Mouse (Mus musculus): ENCODE measurements around the gene Mylpf. TPM values are rescaled to one million over a fixed set of nuclear protein-coding genes. Genes with fewer than 3 reads are reported as not detected.
A peak's percentile ranks its signal among the peaks of the same experiment; 100 is the strongest.

Mylpf gene
- total and polyA plus RNA-seq, 3 experiments, result 0.94 to 2.8 TPM; not detected in 1

- ATAC-seq (ENCODE audit: extremely low read depth, insufficient number of reproducible peaks, low FRiP score, poor library complexity, severe bottlenecking) (no peak), DNase-seq (ENCODE audit: low spot score) (no peak)
- H3K36me3 ChIP-seq (replicated peaks), result peaks cover 53% of the 10 kb centered on the region
- TF ChIP-seq GATA2 (IDR thresholded peaks at IDR 0.05; ENCODE audit: borderline replicate concordance, low read depth, low read length), result no peak
- no peak for TF ChIP-seq CTCF (IDR thresholded peaks at IDR 0.05; ENCODE audit: low read depth, low read length)
- TF ChIP-seq TAL1 (conservative IDR thresholded peaks at IDR 0.05; ENCODE audit: low read depth, low read length), result no peak
- no peak for TF ChIP-seq POLR2AphosphoS5 (IDR thresholded peaks at IDR 0.05; ENCODE audit: insufficient replicate concordance, low read depth, low read length)
- TF ChIP-seq GATA1 (IDR thresholded peaks at IDR 0.05; ENCODE audit: borderline replicate concordance, low read length), result no peak
- H3K9me3 ChIP-seq (replicated peaks), result no peaks in the 10 kb centered on the region
- H3K27me3 ChIP-seq (ENCODE audit: insufficient read depth, low read length), result no peaks in the 10 kb centered on the region
- H3K4me1 ChIP-seq (ENCODE audit: insufficient read depth, low read depth, low read length), result peaks cover 76% of the 10 kb centered on the region
- H3K4me3 ChIP-seq (ENCODE audit: low read depth, low read length), result no peak overlapping the region
These were observed 21.3 kb upstream of the Mylpf start for GRCm38 (mm10) chr7:127187351-127187750.

- ATAC-seq (ENCODE audit: extremely low read depth, insufficient number of reproducible peaks, low FRiP score, poor library complexity, severe bottlenecking), result no peak
- TF ChIP-seq GATA2 (IDR thresholded peaks at IDR 0.05; ENCODE audit: borderline replicate concordance, low read depth, low read length) (no peak), TAL1 (conservative IDR thresholded peaks at IDR 0.05; ENCODE audit: low read depth, low read length) (no peak), GATA1 (IDR thresholded peaks at IDR 0.05; ENCODE audit: borderline replicate concordance, low read length) (no peak), POLR2AphosphoS5 (IDR thresholded peaks at IDR 0.05; ENCODE audit: insufficient replicate concordance, low read depth, low read length) (no peak), CTCF (IDR thresholded peaks at IDR 0.05; ENCODE audit: low read depth, low read length) (no peak)
- no peaks in the 10 kb centered on the region for H3K9me3 ChIP-seq (replicated peaks)
- no peaks in the 10 kb centered on the region for H3K27me3 ChIP-seq (ENCODE audit: insufficient read depth, low read length)
- H3K4me3 ChIP-seq (ENCODE audit: low read depth, low read length), result no peak overlapping the region
- peaks cover 75% of the 10 kb centered on the region for H3K4me1 ChIP-seq (ENCODE audit: insufficient read depth, low read depth, low read length)
- no peak for DNase-seq (ENCODE audit: low spot score)
- H3K36me3 ChIP-seq (replicated peaks), result peaks cover 65% of the 10 kb centered on the region
These were observed 20.1 kb upstream of the Mylpf start for GRCm38 (mm10) chr7:127188305-127189276.

- Histone ChIP-seq H3K36me3 (replicated peaks) (peaks cover 80% of the 10 kb centered on the region), H3K4me1 (ENCODE audit: insufficient read depth, low read depth, low read length) (peaks cover 70% of the 10 kb centered on the region), H3K27me3 (ENCODE audit: insufficient read depth, low read length) (no peaks in the 10 kb centered on the region), H3K4me3 (ENCODE audit: low read depth, low read length) (no peak overlapping the region), H3K9me3 (replicated peaks) (no peaks in the 10 kb centered on the region)
- ATAC-seq (ENCODE audit: extremely low read depth, insufficient number of reproducible peaks, low FRiP score, poor library complexity, severe bottlenecking) (no peak), DNase-seq (ENCODE audit: low spot score) (no peak)
- TF ChIP-seq CTCF (IDR thresholded peaks at IDR 0.05; ENCODE audit: low read depth, low read length) (no peak), TAL1 (conservative IDR thresholded peaks at IDR 0.05; ENCODE audit: low read depth, low read length) (no peak), GATA1 (IDR thresholded peaks at IDR 0.05; ENCODE audit: borderline replicate concordance, low read length) (no peak), POLR2AphosphoS5 (IDR thresholded peaks at IDR 0.05; ENCODE audit: insufficient replicate concordance, low read depth, low read length) (no peak), GATA2 (IDR thresholded peaks at IDR 0.05; ENCODE audit: borderline replicate concordance, low read depth, low read length) (no peak)
These were observed 18.0 kb upstream of the Mylpf start for GRCm38 (mm10) chr7:127190672-127191071.

DNA sequence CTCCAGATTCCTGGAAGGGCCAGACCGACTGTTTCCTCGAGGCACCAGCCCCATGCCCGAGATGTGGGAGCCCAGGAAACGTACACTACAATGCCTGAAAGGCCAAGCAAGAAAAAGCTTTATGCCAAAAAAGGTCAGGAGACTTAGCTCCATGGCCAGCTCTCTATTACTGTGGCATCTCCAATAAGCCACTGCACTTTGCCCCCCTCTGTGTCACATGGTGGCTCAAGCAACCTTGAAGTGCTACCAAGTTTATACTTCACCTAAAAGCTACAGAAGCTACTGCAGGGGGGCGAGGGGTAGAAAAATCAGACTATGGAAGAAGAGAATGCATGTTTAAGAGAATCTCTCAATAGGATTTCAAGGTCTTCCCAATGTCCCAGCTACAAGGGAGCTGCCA, 15.7 kb upstream of the Mylpf start:
- TF ChIP-seq GATA2 (IDR thresholded peaks at IDR 0.05; ENCODE audit: borderline replicate concordance, low read depth, low read length) (no peak), TAL1 (conservative IDR thresholded peaks at IDR 0.05; ENCODE audit: low read depth, low read length) (no peak), POLR2AphosphoS5 (IDR thresholded peaks at IDR 0.05; ENCODE audit: insufficient replicate concordance, low read depth, low read length) (no peak), CTCF (IDR thresholded peaks at IDR 0.05; ENCODE audit: low read depth, low read length) (no peak), GATA1 (IDR thresholded peaks at IDR 0.05; ENCODE audit: borderline replicate concordance, low read length) (no peak)
- no peak for ATAC-seq (ENCODE audit: extremely low read depth, insufficient number of reproducible peaks, low FRiP score, poor library complexity, severe bottlenecking)
- peaks cover 73% of the 10 kb centered on the region for H3K4me1 ChIP-seq (ENCODE audit: insufficient read depth, low read depth, low read length)

DNA sequence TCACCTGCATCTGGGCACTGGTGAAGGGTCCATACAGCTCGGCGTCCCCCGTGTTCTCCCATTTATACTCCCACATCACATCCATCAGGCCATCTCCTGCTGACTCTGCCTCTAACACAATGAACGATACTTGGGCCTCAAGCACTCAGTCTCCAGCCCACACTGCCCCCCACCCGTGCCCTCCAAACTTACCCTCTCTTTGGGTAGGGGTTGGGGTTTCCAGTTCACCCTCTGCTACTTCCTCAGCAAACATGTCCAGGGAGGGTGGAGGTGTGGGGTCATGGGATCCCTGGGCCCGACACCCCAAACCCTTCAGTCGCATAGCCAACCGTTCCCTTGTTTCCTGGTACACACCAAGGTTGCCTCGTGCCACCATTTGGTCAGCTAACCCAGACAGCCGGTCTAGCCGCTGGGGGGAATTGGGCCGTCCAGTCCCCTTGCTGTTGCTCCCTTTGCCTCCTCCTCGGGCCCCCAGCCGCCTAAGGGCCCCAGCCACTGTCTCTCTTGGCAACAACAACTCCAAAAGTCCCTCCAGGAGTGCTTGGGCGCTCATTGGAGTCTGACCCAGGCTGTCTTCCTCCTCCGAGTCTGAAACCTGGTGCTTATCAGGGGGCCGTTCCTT, 14.6 kb upstream of the Mylpf start:
- ATAC-seq (ENCODE audit: extremely low read depth, insufficient number of reproducible peaks, low FRiP score, poor library complexity, severe bottlenecking) (no peak), DNase-seq (ENCODE audit: low spot score) (no peak)
- Histone ChIP-seq H3K4me1 (ENCODE audit: insufficient read depth, low read depth, low read length) (peaks cover 73% of the 10 kb centered on the region), H3K4me3 (ENCODE audit: low read depth, low read length) (peak overlapping the region; percentile 75; the same call in 1 of the 2 replicates), H3K9me3 (replicated peaks) (no peaks in the 10 kb centered on the region), H3K36me3 (replicated peaks) (peaks cover 87% of the 10 kb centered on the region), H3K27me3 (ENCODE audit: insufficient read depth, low read length) (no peaks in the 10 kb centered on the region)
- no peak for TF ChIP-seq GATA2 (IDR thresholded peaks at IDR 0.05; ENCODE audit: borderline replicate concordance, low read depth, low read length)
- TF ChIP-seq TAL1 (conservative IDR thresholded peaks at IDR 0.05; ENCODE audit: low read depth, low read length), result no peak
- no peak for TF ChIP-seq POLR2AphosphoS5 (IDR thresholded peaks at IDR 0.05; ENCODE audit: insufficient replicate concordance, low read depth, low read length)
- TF ChIP-seq CTCF (IDR thresholded peaks at IDR 0.05; ENCODE audit: low read depth, low read length), result no peak
- no peak for TF ChIP-seq GATA1 (IDR thresholded peaks at IDR 0.05; ENCODE audit: borderline replicate concordance, low read length)

More for the DNA sequence above, 15.7 kb upstream of the Mylpf start:
- H3K4me3 ChIP-seq (ENCODE audit: low read depth, low read length), result no peak overlapping the region
- no peak for DNase-seq (ENCODE audit: low spot score)
- H3K9me3 ChIP-seq (replicated peaks), result no peaks in the 10 kb centered on the region
- H3K27me3 ChIP-seq (ENCODE audit: insufficient read depth, low read length), result no peaks in the 10 kb centered on the region
- peaks cover 86% of the 10 kb centered on the region for H3K36me3 ChIP-seq (replicated peaks)

GRCm38 (mm10) chr7:127194633-127195029, 14.1 kb upstream of the Mylpf start:
- no peak for ATAC-seq (ENCODE audit: extremely low read depth, insufficient number of reproducible peaks, low FRiP score, poor library complexity, severe bottlenecking)
- H3K36me3 ChIP-seq (replicated peaks), result peaks cover 87% of the 10 kb centered on the region

More at GRCm38 (mm10) chr7:127194633-127195029, 14.1 kb upstream of the Mylpf start:
- DNase-seq (ENCODE audit: low spot score), result no peak
- peak overlapping the region; percentile 75 for H3K4me3 ChIP-seq (ENCODE audit: low read depth, low read length)
- peaks cover 71% of the 10 kb centered on the region for H3K4me1 ChIP-seq (ENCODE audit: insufficient read depth, low read depth, low read length)
- H3K27me3 ChIP-seq (ENCODE audit: insufficient read depth, low read length), result no peaks in the 10 kb centered on the region
- H3K9me3 ChIP-seq (replicated peaks), result no peaks in the 10 kb centered on the region
- no peak for TF ChIP-seq POLR2AphosphoS5 (IDR thresholded peaks at IDR 0.05; ENCODE audit: insufficient replicate concordance, low read depth, low read length)
- TF ChIP-seq CTCF (IDR thresholded peaks at IDR 0.05; ENCODE audit: low read depth, low read length), result no peak
- TF ChIP-seq GATA1 (IDR thresholded peaks at IDR 0.05; ENCODE audit: borderline replicate concordance, low read length), result no peak
- TF ChIP-seq GATA2 (IDR thresholded peaks at IDR 0.05; ENCODE audit: borderline replicate concordance, low read depth, low read length), result no peak
- TF ChIP-seq TAL1 (conservative IDR thresholded peaks at IDR 0.05; ENCODE audit: low read depth, low read length), result no peak

Data from G1E (cell line).